Mouse (Mus musculus): ENCODE data around the gene Olfr975.
"Not testable (repeated sequence)": the region's sequence is repeated elsewhere in the genome, so short reads cannot be mapped to it uniquely, and the experiment has no call there.

Olfr975 gene

DNA sequence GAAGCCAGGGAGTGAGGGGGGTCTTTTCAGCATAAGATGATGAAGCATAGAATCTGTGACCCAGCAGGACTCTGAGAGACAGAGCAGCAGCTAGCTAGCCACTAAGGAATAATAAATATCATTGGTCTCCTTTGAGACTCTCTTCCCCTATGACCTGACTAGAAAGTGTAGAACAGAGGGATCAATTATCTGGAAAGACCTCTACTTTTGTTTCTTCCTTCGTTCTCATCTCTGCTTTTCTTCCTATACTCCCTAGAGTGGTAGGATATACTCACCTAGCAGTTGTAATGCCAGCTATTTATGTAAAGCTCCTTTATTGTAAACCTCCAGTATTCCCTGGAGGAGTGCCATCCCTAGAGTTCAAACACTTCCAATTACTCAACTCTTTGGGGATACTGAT is at the start of gene Olfr975:
Gene Olfr975 (minus strand): TSS at position 101 of the 400 bp plus-strand sequence.
- DNase-seq = no peak

DNA sequence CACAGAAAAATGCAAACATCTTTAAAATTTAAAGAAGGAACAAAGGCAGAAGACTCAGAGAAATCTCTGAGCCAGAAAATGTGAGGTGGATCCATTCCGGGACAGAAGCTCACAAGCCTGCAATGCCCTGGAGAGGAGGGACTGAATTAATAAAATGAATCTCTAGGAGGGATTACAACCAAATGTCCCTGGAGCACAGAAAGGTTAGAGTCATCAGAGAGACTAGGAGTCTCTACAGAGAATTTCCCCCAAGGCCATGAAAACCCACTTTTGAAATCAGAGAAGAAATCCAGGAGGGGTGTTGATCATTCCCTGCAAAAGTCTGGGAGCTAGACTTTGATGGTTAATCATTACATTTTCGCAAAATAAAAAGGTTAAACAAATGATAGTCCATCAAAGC is 40.0 kb upstream of the Olfr975 start, which contains the start of gene Olfr978:
Gene Olfr978 (plus strand): TSS at position 301 of the 400 bp plus-strand sequence.
- no peak for DNase-seq

DNA sequence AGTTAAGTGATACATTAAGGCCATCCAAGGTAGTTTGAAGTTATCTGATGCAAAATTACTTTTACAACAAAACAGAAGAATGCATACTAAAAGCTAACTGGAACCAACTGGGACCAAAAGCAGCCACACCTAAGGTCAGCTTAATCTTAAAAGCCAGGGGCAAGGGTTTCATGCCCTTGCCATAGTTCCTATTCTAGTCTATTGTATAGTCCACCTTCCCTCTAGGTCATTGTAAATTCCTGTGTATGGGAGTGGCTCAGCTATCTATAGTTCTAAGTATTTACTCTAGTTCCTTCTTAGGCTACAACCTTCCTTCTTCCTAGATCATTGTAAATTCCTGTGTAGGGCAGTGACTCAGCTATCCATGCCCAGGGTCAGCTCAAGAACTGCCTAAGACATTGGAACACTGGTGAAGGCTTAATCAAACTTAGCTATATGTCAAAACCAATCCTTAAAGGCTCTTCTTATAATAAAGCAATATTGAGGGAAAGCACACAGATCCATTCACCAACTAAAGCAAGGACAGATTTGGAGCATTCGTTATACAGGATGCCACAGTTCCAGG is 24.8 kb upstream of the Olfr975 start:
- DNase-seq = not testable (repeated sequence)

DNA sequence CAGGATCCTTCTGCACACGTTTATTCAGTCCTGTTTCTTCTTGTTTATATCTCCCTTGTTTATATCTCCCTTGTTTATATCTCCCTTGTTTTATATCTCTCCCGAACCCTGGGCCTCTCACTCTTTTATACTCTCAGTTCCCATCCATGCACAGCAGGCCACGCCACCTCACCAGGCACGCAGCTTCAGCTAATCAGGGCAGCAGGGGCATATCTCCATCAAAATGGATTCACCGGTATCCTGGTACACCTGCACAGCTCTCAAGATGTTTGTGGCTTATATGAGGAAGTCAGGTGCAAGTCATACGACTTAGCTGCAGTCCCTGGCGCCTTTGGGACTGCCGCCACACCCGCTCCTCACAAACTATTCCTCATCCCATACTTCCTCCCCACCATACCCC is 9.2 kb upstream of the Olfr975 start, which contains the start of gene Olfr976:
Gene Olfr976 (minus strand): TSS at position 101 of the 400 bp plus-strand sequence.
- not testable (repeated sequence) for DNase-seq

DNA sequence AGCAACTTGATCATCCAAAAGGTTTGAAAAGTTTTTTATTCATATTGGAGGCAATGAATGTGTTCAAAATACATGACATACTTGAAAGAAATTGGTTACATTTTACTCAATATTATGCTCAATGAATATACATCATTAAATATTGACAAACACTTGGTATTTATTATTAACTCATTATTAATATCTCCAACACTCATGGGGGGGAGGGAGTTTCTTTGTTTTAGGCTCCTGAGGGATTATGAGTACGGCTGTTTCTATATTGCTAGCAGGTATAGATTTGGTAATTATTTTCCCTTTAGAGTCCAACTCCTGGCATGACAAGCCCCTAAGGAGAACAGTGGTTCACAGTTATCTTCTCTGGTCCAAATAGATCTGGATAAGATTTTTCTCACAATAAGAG is 14.6 kb downstream of the Olfr975 start, which contains the start of gene Olfr974:
Gene Olfr974 (plus strand): TSS at position 301 of the 400 bp plus-strand sequence.
- no peak for DNase-seq

DNA sequence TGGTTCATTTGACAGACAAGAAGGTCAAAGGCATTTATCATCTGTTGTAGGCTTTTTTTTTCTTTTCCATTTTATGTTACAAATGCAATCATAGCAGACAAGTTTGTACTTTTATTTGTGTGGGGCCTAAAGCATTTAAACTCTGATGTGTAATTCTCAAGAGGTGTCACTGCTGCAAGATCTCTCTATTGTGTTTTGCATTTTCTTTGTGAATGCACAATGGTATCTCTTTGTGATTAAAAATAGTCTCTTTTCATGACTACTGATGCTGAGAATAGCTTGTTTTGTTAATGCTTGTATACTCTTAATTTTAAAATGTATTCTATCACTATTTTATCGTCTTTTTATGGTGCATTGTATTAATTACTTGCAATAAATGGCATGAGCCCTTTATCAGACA is 23.0 kb downstream of the Olfr975 start:
- DNase-seq = not testable (repeated sequence)

DNA sequence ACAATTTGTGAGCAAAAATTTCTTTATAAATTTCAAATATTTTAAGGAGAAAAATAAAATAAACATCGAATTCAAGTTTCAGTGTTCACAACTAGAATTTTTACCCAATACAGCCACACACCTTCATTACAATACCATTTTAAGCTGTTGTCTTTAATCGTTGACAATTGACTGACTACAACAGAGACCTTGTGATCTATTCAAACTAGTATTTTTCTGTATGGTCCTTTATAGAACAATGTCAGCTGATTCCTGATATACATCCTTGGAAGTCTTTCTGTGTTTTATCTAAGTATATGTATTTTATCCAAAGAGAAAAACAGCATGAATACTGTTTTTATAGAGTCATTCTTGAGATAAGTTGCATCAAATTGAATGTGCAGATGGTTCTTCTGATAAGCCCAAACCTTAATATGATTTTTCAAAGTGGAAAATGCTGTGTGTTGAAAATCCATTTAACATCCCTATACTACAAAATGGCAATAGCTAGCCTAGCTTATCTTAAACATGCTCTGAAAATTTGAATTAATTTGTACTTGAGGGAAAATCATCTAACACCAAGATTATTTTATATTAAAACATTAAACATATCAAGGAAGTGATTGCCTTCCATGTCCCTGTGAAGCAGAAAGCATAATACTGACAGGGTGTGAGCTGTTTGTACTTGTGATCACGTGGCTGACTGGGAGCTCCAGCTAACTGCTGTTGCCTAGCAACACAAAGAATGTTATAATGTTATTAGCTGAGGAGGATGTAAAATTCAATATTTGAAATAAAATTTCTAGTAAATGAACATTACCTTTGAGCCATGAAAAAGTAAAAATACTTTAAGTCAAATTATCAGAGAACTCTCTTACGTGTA is 23.6 kb downstream of the Olfr975 start:
- DNase-seq = not testable (repeated sequence)

DNA sequence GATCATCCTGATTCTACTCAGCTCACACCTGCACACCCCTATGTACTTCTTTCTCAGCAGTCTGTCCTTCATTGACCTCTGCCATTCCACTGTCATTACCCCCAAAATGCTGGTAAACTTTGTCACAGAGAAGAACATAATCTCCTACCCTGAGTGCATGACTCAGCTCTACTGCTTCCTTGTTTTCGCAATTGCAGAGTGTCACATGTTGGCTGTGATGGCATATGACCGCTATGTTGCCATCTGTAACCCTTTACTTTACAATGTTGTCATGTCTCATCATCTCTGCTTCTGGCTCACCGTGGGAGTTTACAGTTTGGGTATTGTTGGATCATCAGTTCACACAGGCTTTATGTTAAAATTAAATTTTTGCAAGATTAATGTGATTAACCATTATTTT is 41.9 kb downstream of the Olfr975 start:
- no peak for DNase-seq

DNA sequence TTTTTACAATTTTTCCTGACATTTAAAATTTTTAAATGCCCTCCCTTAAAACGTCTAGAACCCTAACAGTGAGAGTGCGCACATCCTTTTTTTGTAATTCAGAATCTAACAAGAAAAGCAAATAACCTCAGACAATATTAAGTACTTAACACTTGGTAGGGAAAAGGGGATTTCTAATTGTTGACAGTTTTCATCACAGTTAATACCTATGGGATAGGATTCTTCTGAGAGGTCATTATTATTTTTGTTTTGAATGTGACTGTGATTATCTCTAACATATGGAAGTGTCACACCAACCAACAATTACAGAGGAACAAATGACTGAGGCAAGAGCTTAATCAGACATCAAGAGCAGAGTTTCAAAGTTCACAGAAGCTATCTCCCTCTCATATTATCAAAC is 44.8 kb downstream of the Olfr975 start, which contains the start of gene Olfr229:
Gene Olfr229 (plus strand): TSS at position 301 of the 400 bp plus-strand sequence.
- no peak for DNase-seq

DNA sequence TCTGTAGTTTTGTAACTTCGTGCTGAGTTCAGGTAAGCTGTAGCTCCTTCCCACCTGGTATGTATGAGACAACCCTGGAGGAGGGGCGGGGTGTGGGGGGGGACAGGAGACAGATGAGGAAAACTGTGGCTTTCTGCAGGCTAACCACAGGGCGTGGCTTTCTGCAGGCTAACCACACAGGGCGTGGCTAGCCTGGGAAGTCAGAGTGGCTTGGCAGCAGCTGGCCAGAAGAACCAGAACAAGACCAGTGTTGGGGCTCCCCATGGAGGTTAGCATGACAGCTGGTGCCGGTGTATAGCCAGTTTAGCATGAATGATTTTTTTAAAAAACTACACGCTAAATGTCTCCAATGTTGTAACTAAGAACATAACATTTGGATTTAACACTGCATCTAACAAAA is 46.7 kb downstream of the Olfr975 start:
- DNase-seq = no peak
